Mouse (Mus musculus) neural tube, embryonic 11.5 days (tissue): ENCODE results near the gene Akr1cl. TPM values are rescaled to one million over a fixed set of nuclear protein-coding genes. Genes with fewer than 3 reads are reported as not detected.

Experiments
- ATAC-seq: fragments of 200-750 bp; cut with Nextera tagmentation; 2 replicates; pipeline ENCODE4 v1.8.0; 2017; ENCODE audit warnings: moderate number of reproducible peaks, mild to moderate bottlenecking, moderate TSS enrichment, moderate library complexity; ENCODE audit not compliant: insufficient read depth, low FRiP score, low TSS enrichment
- DNase-seq: peaks from one replicate; pipeline ENCODE4 v3.0.0-alpha.2; 2015; ENCODE audit warnings: low spot score
- H3K27ac ChIP-seq: fragments of 300-500 bp; sonication (generic); 2 replicates; pipeline ENCODE4 v1.5.1; 2014; ENCODE audit warnings: low read depth, mild to moderate bottlenecking, low read length
- H3K27me3 ChIP-seq: fragments of 300-500 bp; sonication (generic); 2 replicates; pipeline ENCODE4 v1.6.1; 2014; ENCODE audit warnings: mild to moderate bottlenecking, low read length, mixed read lengths; ENCODE audit not compliant: control insufficient read depth, insufficient read depth
- H3K36me3 ChIP-seq: fragments of 300-500 bp; sonication (generic); 2 replicates; pipeline ENCODE4 v1.6.1; 2014; ENCODE audit warnings: mild to moderate bottlenecking, low read length, moderate library complexity, mixed read lengths; ENCODE audit not compliant: control insufficient read depth, insufficient read depth
- H3K4me1 ChIP-seq: fragments of 300-500 bp; sonication (generic); 2 replicates; pipeline ENCODE4 v1.6.1; 2014; ENCODE audit warnings: low read length, mixed read lengths; ENCODE audit not compliant: control insufficient read depth, insufficient read depth
- H3K4me2 ChIP-seq: fragments of 300-500 bp; sonication (generic); 2 replicates; pipeline ENCODE4 v1.6.1; 2014; ENCODE audit warnings: low read depth, mild to moderate bottlenecking, moderate library complexity
- H3K4me3 ChIP-seq: fragments of 300-500 bp; sonication (generic); 2 replicates; pipeline ENCODE4 v1.5.1; 2014; ENCODE audit warnings: low read depth, low read length
- H3K9ac ChIP-seq: fragments of 300-500 bp; sonication (generic); 2 replicates; pipeline ENCODE4 v1.6.1; 2014; ENCODE audit warnings: mild to moderate bottlenecking, low read length
- H3K9me3 ChIP-seq: fragments of 300-500 bp; sonication (generic); 2 replicates; pipeline ENCODE4 v1.6.1; 2016; ENCODE audit warnings: low read length; ENCODE audit not compliant: control insufficient read depth
- WGBS: fragments of 180-500 bp; shearing (Covaris S2); extraction: QIAGEN DNeasy Blood & Tissue Kit; methylation state at CpG from one replicate; pipeline ENCODE4 v1.1.7; 2014; 5-methylcytosine and 5-hydroxymethylcytosine counted together
- polyA plus RNA-seq: library from polyadenylated mRNA; unstranded; fragments of >200 nt; fragmentation: Nextera tagmentation; extraction: Ambion mirVana; gene quantifications from 2 replicates; pipeline ENCODE4 v1.2.1, GENCODE M21; 2014

Akr1cl gene
- polyA plus RNA-seq, 1 experiment from 2014 or later, result not detected

- no peaks in the 10 kb centered on the region for H3K36me3 ChIP-seq
- H3K4me1 ChIP-seq, result peaks cover 7% of the 10 kb centered on the region; the same call in 1 of the 2 replicates
- H3K9me3 ChIP-seq, result no peaks in the 10 kb centered on the region
- no peak overlapping the region for H3K4me2 ChIP-seq
- H3K27ac ChIP-seq, result no peak overlapping the region
- no peak overlapping the region for H3K4me3 ChIP-seq
- H3K9ac ChIP-seq, result no peak overlapping the region
- 72% methylated on average over 7 of the region's 7 CpGs for WGBS
- no peaks in the 10 kb centered on the region for H3K27me3 ChIP-seq
- peak; percentile 62 for DNase-seq
- ATAC-seq, result peak; percentile 71
Observed at GRCm38 (mm10) chr1:64978321-64978799, 54.2 kb downstream of the Akr1cl start.

GRCm38 (mm10) chr1:64975346-64975745 lies 57.2 kb downstream of the Akr1cl start:
- H3K9ac ChIP-seq, result peak overlapping the region; percentile 14; the same call in 1 of the 2 replicates
- DNase-seq (peak; percentile 25), ATAC-seq (peak; percentile 61; the same call in 1 of the 2 replicates)
- no peaks in the 10 kb centered on the region for H3K9me3 ChIP-seq
- no peaks in the 10 kb centered on the region for H3K27me3 ChIP-seq
- H3K36me3 ChIP-seq, result no peaks in the 10 kb centered on the region
- H3K4me3 ChIP-seq, result no peak overlapping the region
- peaks cover 7% of the 10 kb centered on the region; the same call in 1 of the 2 replicates for H3K4me1 ChIP-seq
- H3K4me2 ChIP-seq, result no peak overlapping the region
- WGBS, result 18% methylated on average over 7 of the region's 7 CpGs
- no peak overlapping the region for H3K27ac ChIP-seq

- WGBS, result 78% methylated on average over 5 of the region's 5 CpGs
- Histone ChIP-seq H3K4me3 (no peak overlapping the region), H3K27me3 (no peaks in the 10 kb centered on the region), H3K36me3 (no peaks in the 10 kb centered on the region), H3K27ac (no peak overlapping the region), H3K4me1 (peaks cover 5% of the 10 kb centered on the region; the same call in 1 of the 2 replicates), H3K9me3 (no peaks in the 10 kb centered on the region), H3K9ac (no peak overlapping the region), H3K4me2 (no peak overlapping the region)
- DNase-seq (no peak), ATAC-seq (no peak)
Observed at GRCm38 (mm10) chr1:64970685-64971084, 61.9 kb downstream of the Akr1cl start.

Other genes with a start within 250 kb of the Akr1cl start
- gene Plekhm3, start 75.9 kb downstream of the Akr1cl start, polyA plus RNA-seq, result 8.4 and 10.1 TPM in 2 replicates
- not detected in 2 replicates for gene Cryge, start 18.4 kb upstream of the Akr1cl start, polyA plus RNA-seq
- gene Crygd, start 30.7 kb upstream of the Akr1cl start, polyA plus RNA-seq, result not detected in 2 replicates
- gene Crygc, start 40.9 kb upstream of the Akr1cl start, polyA plus RNA-seq, result not detected in 2 replicates
- not detected in 2 replicates for gene Crygb, start 49.5 kb upstream of the Akr1cl start, polyA plus RNA-seq
- gene Cryga, start 70.6 kb upstream of the Akr1cl start, polyA plus RNA-seq, result not detected in 2 replicates
- gene Gm28845, start 86.8 kb upstream of the Akr1cl start, polyA plus RNA-seq, result not detected in 2 replicates
- gene D630023F18Rik, start 90.5 kb upstream of the Akr1cl start, polyA plus RNA-seq, result 0.18 TPM in 1 of 2 replicates, not detected in the other
- gene Idh1, start 153.7 kb upstream of the Akr1cl start, polyA plus RNA-seq, result 405 and 436 TPM in 2 replicates
- 20.6 TPM in 2 replicates for gene Pikfyve, start 153.9 kb upstream of the Akr1cl start, polyA plus RNA-seq
- gene Pth2r, start 249.3 kb upstream of the Akr1cl start, polyA plus RNA-seq, result 3.0 and 3.3 TPM in 2 replicates